Mouse (Mus musculus): ENCODE data around the gene Lias.

DNA sequence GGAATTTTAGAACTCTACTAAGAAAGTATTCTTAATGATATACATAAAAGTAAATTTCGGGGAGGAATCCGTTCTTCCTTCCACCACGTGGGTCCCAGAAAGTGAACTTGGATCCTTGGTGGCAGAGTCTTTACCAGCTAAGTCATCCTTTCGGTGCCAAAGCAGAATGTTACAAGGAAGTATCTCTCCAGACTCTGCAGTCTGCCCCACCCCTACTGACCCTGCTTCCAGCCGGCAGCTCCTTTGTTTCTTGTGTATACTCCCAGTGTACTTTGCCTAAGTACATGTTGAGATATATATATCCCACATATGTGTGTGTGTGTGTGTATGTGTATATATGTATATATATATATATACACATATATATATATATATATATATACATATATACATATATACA is 38.1 kb downstream of the Lias start:
- no peak for TF ChIP-seq POLR2A (IDR thresholded peaks at IDR 0.05; ENCODE audit: control insufficient read depth, low read depth, low read length)
- TF ChIP-seq CTCF (IDR thresholded peaks at IDR 0.05; ENCODE audit: control insufficient read depth, insufficient read depth, insufficient replicate concordance, low read depth, low read length): no peak

All from testis, adult 2 months (tissue).